Mouse (Mus musculus) ES-E14 (cell line): Measurements from ENCODE around the gene Alk. TPM values are rescaled to one million over a fixed set of nuclear protein-coding genes. Genes with fewer than 3 reads are reported as not detected.

ENCODE experiments used
- DNase-seq: peaks from one replicate; pipeline ENCODE4 v3.0.0-alpha.2; 2013; ENCODE audit warnings: low read depth, low spot score
- H3K27ac ChIP-seq: 2 replicates; pipeline ENCODE4 v1.5.1; 2012; ENCODE audit warnings: low read depth, mild to moderate bottlenecking, low read length, moderate library complexity, mixed read lengths; ENCODE audit not compliant: poor library complexity, insufficient read depth, severe bottlenecking
- H3K36me3 ChIP-seq: 2 replicates; pipeline ENCODE4 v1.6.1; 2012; ENCODE audit warnings: mild to moderate bottlenecking, low read length, moderate library complexity, mixed read lengths; ENCODE audit not compliant: control insufficient read depth, poor library complexity, insufficient read depth, severe bottlenecking
- H3K4me1 ChIP-seq, 2 experiments: fragments of 150-350 bp in 1 of 2; sonication (generic) in 1 of 2; 2 replicates each; pipeline ENCODE4 v1.6.1; 2012; ENCODE audit warnings: low read length in 2 of 2, mild to moderate bottlenecking in 1 of 2, mixed read lengths in 1 of 2; ENCODE audit not compliant: control insufficient read depth in 2 of 2, insufficient read depth in 2 of 2, poor library complexity in 1 of 2
- H3K4me3 ChIP-seq, 2 experiments: fragments of 150-350 bp in 1 of 2; sonication (generic) in 1 of 2; 2 replicates each; pipeline ENCODE4 v1.5.1; 2012; ENCODE audit warnings: low read length in 2 of 2, low read depth in 1 of 2, mild to moderate bottlenecking in 1 of 2, mixed read lengths in 1 of 2; ENCODE audit not compliant: insufficient read depth in 1 of 2, poor library complexity in 1 of 2, severe bottlenecking in 1 of 2
- H3K9ac ChIP-seq: 2 replicates; pipeline ENCODE4 v1.6.1; 2012; ENCODE audit warnings: low read depth, mild to moderate bottlenecking, low read length, mixed read lengths; ENCODE audit not compliant: poor library complexity, insufficient read depth, severe bottlenecking
- H3K9me3 ChIP-seq: fragments of 150-350 bp; sonication (generic); 2 replicates; pipeline ENCODE4 v1.6.1; 2012; ENCODE audit warnings: low read depth, mild to moderate bottlenecking, low read length; ENCODE audit not compliant: control insufficient read depth, insufficient read depth
- CHD2 ChIP-seq: IDR thresholded peaks from 2 replicates; pipeline ENCODE4 v1.6.1; 2014; ENCODE audit warnings: mild to moderate bottlenecking, low read depth, low read length, inconsistent platforms
- HCFC1 ChIP-seq: IDR thresholded peaks from 2 replicates; pipeline ENCODE4 v1.6.1; 2012; ENCODE audit warnings: low read length, inconsistent platforms, borderline replicate concordance; ENCODE audit not compliant: insufficient read depth
- MAFK ChIP-seq: IDR thresholded peaks from 2 replicates; pipeline ENCODE4 v1.6.1; 2014; ENCODE audit warnings: mild to moderate bottlenecking, low read depth, low read length, inconsistent platforms; ENCODE audit not compliant: insufficient read depth
- ZC3H11A ChIP-seq: IDR thresholded peaks from 2 replicates; pipeline ENCODE4 v1.6.1; 2012; ENCODE audit warnings: low read depth, mild to moderate bottlenecking, inconsistent platforms, low read length, borderline replicate concordance
- ZNF384 ChIP-seq: IDR thresholded peaks from 2 replicates; pipeline ENCODE4 v1.6.1; 2012; ENCODE audit warnings: low read depth, low read length, inconsistent platforms
- in situ Hi-C, 2 experiments: fragments of 600-800 bp; cut with MboI; formaldehyde crosslinking; loops; one replicate each; pipeline ENCODE4 v1.15.1; 2025; ENCODE audit warnings: low sequenced_read_pairs in 2 of 2, inconsistent platforms in 1 of 2; ENCODE audit not compliant: unreplicated experiment in 2 of 2
- total RNA-seq: library from RNA; depleted of rRNA; stranded (reverse); fragments of 300-350 nt; gene quantifications from 2 replicates; pipeline ENCODE4 v1.2.3, GENCODE M21; 2012

The Alk gene
- total RNA-seq, 1 experiment = 0.58 TPM

DNA sequence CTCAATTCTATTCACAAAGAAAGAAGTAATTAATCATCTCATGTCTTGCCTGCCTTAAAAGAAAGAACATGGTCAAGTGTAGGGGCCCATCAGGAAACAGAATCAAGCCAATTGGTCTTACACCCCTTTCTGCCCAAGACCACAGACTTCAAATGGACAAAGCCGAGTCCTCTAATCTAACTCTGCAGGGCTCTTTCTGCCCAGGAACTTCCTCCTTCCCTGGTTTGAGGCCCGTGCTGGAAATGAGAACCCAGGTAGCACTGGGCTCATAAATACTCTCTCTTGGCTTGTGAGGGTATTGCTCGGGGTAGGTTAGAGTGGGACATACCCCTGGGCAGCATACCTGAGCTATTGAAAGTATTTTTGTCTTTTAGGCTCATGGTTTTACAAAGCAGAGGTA is 451.4 kb downstream of the Alk start:
- no peaks in the 10 kb centered on the region for H3K4me1 ChIP-seq
- H3K9me3 ChIP-seq = no peaks in the 10 kb centered on the region
- TF ChIP-seq MAFK (no peak), ZC3H11A (no peak), ZNF384 (no peak), CHD2 (no peak), HCFC1 (no peak)
- no peak overlapping the region for H3K27ac ChIP-seq
- in situ Hi-C loops = no loop called here
- H3K9ac ChIP-seq = no peak overlapping the region
- no peak overlapping the region for H3K4me3 ChIP-seq
- no peak for DNase-seq
- no peaks in the 10 kb centered on the region for H3K36me3 ChIP-seq

DNA sequence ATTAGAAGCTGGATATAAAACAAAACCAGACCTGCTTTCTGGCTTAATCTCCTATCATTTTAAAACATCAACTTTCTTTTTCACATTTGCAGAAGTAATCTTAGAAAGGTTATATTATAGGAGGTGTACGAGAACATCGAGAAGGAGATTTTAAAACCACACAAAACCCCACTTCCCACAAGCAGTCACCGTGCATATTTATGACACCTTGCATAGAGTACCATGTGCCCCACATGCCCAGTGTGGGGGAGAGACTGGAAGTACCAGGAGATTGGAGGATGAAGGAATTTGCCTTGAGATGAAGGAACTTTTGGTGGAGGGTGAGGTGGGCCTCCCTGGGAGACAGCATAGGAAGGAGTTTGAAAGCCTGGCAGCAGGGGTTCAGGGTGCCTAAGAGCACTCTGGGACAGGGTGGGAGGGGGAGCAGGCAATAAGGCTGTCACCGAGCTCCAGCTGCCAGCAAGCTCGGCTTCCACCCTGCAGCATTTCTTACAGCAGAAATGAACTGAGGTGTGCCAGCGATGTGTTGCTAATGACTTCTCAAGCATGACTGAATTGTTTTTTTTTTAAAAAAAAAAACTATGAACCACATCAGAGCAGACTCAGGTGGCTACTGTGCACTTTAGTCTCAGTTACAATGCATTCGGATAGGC is 459.4 kb downstream of the Alk start:
- H3K9ac ChIP-seq = no peak overlapping the region
- no peak for DNase-seq
- H3K4me3 ChIP-seq = no peak overlapping the region
- no peaks in the 10 kb centered on the region for H3K36me3 ChIP-seq
- H3K9me3 ChIP-seq = no peaks in the 10 kb centered on the region
- H3K4me1 ChIP-seq = no peaks in the 10 kb centered on the region
- in situ Hi-C loops = no loop called here
- H3K27ac ChIP-seq = no peak overlapping the region
- no peak for TF ChIP-seq MAFK
- no peak for TF ChIP-seq ZC3H11A
- no peak for TF ChIP-seq HCFC1
- no peak for TF ChIP-seq CHD2
- TF ChIP-seq ZNF384 = no peak

DNA sequence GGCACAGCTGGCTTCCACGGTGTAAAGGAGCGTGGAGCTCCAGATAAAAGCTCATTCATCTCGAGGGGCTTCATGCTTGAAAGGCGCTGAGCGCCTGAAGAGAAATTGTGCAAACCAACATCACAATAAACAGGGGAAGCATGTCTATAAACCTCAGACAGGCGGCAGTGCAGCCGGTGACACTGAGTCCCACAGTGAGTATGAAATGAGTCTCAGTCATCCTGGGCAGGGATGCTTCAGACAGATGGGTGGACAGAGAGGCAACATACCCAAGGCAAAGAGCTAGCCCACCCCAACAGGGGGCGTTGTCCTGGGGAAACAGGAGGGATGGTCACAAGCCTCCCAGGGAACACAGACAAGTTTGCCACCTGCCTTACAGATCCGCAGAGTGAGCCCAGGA is 460.0 kb downstream of the Alk start:
- no peak for TF ChIP-seq CHD2
- H3K9me3 ChIP-seq = no peaks in the 10 kb centered on the region
- no peaks in the 10 kb centered on the region for H3K4me1 ChIP-seq
- H3K9ac ChIP-seq = no peak overlapping the region
- no peak overlapping the region for H3K4me3 ChIP-seq
- no peak overlapping the region for H3K27ac ChIP-seq
- no peaks in the 10 kb centered on the region for H3K36me3 ChIP-seq
- in situ Hi-C loops = no loop called here
- DNase-seq = no peak

DNA sequence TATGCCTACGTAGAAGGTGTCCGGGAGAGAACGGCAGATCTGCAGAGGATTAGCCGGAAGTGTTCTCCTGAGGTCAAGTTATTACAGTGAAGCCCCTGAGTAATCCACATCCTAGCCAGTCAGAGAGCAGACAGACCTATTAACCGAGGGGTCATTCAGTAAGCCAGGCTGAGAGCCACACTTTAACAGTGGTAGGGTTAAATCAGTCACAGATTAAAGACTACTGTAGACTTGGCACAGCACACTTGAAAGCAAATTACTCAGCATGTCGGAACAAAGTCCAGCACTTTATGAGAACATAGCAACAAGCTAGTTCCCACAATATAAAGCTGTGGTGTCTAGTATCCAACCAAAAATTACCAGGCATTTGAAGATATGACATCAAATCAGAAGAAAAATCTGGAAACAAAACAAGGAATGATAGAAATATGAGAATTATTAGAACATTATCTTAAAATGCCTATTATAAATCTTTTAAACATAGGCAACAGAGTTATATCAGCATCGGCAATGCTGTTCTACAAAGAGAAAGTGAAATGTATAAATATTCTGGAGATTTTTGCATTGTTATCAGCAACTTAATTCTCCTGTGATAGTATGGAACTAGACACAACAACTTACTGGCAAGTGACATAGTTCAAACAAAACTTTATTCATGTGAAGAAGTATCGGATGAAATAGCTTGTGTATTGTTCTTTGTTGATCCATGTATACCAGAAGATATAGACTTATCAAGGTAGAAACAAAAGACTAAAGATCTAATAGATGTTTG is 472.1 kb downstream of the Alk start:
- no peak for TF ChIP-seq ZNF384
- no peak for TF ChIP-seq MAFK
- TF ChIP-seq CHD2 = no peak
- TF ChIP-seq HCFC1 = no peak
- no peak for TF ChIP-seq ZC3H11A
- in situ Hi-C loops = no loop called here

DNA sequence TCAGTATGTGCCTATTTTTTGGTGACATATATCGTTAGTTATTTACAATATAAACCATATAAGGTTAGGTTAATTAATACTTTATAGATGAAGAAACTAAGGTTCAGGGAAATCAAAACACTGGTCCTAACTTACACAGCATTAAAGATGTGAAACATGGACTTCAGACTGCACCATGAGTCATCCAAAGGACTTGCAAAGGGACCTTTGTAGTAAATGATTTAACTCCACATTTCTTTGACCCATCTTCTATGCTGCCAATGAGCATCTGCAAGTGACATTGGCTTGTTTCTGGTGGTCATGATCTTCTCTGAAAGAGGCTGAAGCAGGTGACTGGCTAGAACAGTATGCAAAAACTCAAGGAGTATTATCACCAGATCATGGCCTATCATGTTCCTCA is 482.8 kb downstream of the Alk start:
- TF ChIP-seq HCFC1 (no peak), ZC3H11A (no peak), ZNF384 (no peak), CHD2 (no peak), MAFK (no peak)
- in situ Hi-C loops = no loop called here
- Histone ChIP-seq H3K27ac (no peak overlapping the region), H3K9ac (no peak overlapping the region), H3K36me3 (no peaks in the 10 kb centered on the region), H3K9me3 (no peaks in the 10 kb centered on the region), H3K4me3 (no peak overlapping the region), H3K4me1 (no peaks in the 10 kb centered on the region)
- no peak for DNase-seq

More for the DNA sequence above, 472.1 kb downstream of the Alk start:
- Histone ChIP-seq H3K27ac (no peak overlapping the region), H3K4me3 (no peak overlapping the region), H3K36me3 (no peaks in the 10 kb centered on the region), H3K9me3 (no peaks in the 10 kb centered on the region), H3K4me1 (no peaks in the 10 kb centered on the region), H3K9ac (no peak overlapping the region)
- no peak for DNase-seq
